Mouse (Mus musculus) adrenal gland (tissue): ENCODE measurements around the gene Ssh2.
"Not testable (repeated sequence)": the region's sequence is repeated elsewhere in the genome, so short reads cannot be mapped to it uniquely, and the experiment has no call there.

Experiments
- intact Hi-C: fragments of 180-260 bp; cut with DNase I; formaldehyde crosslinking; loops from one replicate; pipeline ENCODE4 v1.15.1; 2025

The Ssh2 gene

DNA sequence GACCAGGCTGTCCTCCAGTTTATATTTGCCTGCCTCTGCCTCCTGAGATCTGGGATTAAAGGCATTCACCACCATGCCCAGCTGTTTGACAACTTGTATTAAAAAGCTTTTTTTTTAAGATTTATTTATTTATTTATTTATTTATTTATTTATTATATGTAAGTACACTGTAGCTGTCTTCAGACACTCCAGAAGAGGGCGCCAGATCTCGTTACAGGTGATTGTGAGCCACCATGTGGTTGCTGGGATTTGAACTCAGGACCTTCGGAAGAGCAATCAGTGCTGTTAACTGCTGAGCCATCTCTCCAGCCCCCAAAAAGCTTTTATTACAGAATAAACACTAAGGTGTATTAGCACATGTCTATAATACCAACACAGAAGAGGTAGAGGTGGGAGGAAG, 172.1 kb downstream of the Ssh2 start:
- intact Hi-C loops, result not testable (repeated sequence)

DNA sequence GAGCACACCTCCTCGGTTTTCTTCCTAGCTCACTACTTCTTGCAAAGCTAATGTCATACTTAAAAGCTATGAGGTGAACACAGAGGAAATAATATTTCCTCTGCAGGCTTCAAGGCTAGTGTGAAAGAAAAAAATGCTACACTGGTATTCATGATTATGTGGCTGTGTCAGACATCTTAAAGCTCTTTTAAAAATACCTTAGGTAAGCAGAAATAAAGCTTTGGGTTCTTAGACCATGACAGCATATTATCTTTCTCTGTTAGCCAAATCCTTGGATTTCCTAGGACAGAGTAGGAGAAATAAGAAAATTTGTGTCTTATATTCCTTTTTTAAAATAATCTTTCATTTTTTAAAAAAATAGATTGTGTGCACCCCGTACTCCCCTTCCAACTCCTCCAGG, 179.5 kb downstream of the Ssh2 start:
- intact Hi-C loops, result no loop called here

DNA sequence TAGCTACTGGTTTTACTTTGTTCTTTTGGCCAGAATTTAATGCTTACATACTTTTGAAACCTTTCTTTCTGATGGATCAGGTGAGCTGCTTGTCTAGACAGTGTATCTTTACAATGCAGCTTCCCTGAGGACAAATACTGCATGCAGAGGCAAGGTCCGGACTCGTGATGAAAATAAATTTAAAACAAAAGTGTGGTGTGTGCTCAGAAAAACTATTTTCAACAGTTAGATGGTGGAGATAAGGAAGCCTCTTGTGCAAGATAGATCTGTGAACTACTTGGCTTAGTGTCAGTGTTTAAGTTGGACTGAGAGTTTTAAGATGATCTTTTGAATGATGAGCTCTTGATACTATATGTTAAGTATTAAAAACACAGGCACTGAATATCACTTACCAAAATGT, 186.4 kb downstream of the Ssh2 start:
- intact Hi-C loops, result no loop called here

DNA sequence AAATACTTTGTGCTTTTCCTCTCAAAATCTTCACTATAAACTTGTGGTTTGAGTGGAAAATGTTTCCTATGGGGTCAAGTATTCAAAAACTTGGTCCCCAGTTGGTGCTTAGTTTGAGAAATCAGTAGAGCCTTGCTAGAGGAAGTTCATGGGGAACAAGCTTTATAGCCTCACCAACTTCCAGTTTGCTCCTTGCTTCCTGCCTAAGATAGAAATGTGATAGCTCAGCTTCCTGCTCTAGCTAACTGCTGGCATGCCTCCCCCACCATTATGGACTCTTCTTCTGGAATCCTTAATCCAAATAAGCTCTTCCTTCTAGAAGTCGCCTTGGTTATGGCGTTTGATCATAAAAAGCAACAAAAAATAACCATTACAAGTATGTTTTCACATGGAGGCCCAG, 190.2 kb downstream of the Ssh2 start:
- intact Hi-C loops, result no loop called here

DNA sequence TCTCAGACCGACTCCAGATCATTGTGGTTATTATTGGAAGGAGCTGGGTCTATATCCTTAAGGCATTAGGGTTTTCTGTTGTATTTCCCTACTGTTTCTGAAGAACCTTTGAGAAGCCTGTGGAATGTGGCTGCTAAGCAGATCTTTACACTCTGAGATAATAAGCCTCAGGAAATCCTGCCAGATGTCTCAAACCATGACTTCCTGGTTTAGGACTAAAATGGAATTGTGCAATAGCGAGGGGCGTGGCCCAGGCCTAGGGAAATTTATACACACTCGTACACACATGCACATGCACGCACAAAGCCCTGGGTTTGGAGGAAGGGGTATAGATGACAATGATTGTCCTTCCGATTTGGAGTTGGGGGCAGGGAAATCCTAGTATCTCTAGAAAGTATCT, 193.8 kb downstream of the Ssh2 start:
- intact Hi-C loops, result no loop called here

DNA sequence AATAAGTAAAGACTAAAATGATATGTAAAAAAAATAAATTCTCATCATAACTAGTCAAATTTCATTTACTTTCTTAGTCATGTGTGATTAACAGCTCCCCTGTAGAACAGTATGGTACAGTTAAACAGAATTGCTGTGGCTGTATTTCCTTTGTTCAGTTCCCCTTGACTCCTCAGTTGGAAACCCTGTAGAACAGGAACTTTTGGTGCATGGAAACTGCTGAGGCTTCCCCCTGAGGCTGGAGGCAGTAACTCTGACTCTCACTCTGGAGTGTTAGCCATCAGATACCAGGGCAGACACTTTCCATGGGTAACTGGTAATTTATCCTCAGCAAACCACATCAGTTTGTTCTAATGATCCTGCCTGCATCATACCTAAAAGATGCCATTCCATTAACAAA, 195.2 kb downstream of the Ssh2 start:
- intact Hi-C loops, result no loop called here

DNA sequence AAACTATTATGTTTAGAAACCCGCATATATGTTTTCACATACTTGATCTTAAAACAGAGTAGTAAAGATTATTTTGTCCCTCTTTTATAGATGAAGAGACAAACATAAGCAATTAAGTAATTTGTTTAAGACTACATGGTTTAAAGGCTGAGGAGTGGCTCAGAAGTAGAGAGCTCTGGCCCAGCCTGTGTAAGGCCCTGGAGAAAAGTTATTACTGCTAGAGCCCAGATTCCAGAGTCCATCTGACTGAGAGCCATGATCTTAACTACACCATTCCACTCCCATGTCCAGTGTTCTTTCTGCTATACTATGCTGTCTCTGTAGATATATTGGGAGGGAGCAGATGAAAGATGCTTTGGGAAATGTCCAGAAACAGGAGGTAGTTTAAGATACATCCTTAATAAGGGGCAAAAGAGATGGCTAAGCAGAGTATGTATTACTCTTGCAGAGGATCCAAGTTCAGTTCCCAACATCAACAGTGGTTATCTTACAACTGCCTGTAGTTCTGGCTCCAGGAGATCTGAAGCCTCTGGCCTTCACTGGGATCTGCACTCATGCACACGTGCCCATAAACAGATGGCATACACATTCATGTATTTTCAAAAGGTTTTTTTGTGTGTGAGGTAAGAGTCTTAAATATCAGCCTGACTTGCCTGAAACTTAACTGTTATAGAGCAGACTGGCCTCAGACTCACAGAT, 198.2 kb downstream of the Ssh2 start:
- intact Hi-C loops, result no loop called here

DNA sequence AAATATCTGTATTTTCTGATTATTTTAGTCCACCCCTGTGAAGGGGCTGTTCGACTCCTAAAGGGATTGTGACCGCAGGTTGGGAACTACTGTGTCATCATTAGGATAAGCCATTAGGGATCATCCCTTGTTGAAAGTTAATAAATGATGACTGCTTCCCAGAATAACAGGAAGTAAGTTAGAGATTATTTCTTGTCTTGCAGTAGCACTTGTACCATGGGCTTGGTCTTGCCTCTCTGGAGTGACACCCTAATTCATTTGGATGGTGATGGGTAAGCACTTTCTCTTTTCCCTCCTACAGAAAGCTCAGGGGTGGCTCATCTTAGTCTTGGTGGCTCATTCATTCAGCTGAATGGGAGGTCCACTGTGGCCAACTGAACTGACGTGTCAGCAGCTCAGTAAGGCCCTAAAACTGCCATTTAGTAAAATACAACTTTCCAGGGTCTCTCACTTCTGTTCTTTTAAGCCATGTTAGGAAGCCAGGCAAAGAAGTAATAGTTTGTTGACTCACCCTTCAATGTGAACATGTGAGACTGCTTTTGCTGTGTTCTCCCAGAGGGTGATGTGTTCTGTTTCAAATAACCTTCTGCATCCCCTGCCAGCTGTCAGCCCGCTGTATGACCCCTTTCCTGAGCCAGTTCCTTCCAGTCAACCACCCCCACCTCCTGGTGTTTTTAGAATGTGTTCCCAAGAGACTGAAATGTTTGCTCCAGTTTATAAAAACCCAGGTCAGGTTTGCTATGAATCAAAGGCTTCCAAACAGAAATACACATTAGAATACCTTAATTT, 200.3 kb downstream of the Ssh2 start:
- intact Hi-C loops, result no loop called here

DNA sequence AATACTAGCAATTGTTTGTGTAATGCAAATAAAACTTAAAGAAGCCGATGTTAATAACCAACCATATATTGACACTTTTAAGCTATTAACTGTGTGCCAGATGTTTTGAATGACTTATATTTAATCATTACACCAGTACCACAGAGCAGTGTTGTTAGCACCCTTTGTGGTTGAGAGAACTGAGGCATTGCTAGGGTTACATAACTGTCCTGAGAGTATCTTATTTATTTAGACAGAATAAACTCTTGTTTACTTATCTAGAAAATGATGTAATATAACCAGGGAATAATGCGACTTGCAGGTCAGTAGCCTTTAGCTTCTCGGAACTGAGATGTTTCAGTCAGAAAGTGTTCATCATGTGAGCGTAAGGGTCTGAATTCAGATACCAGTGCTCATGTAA, 201.9 kb downstream of the Ssh2 start:
- intact Hi-C loops, result no loop called here

DNA sequence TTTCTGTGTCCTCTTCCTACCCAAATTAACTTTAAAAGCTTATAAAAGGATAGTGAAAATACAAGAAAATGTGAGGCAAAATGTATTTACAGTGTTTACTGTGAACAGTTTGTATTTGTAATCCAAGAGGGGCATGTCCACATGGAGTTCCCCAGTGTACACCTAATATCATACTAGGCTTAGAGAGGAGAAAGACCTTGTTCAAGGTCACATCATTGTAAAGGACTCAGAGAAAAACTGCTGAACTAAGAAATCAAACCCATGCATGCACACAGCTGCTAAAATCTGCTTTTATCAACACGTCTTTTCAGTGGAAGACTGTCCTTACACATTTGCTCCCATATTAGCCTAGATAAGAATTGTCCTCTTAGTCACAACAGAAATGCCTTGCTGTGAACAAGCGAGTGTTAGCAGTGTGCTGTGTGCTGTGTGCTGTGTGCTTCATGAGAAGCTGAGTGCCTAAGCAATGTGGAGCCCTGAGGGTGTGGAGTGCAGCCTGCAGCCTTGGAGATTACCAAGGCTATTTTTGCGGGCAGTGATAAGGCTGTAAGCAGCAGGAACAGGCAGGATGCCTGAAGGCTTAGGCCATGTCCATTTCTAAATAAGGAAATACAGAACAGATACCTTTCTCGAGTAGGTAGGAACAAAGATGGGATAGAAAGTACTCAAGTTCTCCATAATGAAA, 207.2 kb downstream of the Ssh2 start:
- intact Hi-C loops, result no loop called here

DNA sequence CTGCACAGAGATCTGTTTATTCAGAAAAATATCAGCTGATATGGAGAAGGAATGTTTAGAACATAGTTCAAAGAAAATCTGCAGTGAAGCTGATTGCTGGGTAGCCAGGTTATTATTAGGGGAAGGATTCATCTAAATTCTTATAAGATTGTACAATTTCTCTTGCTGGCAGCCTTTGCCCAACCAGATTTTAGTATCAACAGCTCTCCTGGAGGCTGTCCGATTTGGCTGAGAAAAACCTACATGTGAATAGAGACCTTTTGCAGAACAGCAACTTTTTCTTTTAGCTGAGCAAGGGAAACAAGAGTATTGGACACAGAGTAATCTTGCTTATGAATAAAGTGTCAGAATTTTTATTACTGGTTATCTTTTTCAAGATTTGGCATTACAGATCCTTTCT, 212.4 kb downstream of the Ssh2 start:
- intact Hi-C loops, result no loop called here

DNA sequence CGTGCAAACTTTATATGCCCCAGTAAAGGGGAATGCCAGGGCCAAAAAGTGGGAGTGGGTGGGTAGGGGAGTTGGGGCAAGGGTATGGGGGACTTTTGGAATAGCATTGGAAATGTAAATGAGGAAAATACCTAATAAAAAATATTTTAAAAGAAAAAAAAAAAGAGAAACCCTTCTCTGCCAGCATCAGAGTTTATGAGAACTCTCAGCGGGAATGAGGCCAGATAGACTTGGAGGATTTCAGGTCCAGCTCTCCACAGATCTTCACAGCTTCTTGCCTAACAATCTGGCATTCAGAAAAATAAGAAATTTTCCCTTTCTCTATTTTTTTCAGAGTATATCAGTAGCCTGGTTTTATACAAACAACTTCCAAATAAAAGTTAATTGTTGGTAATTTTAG, 220.9 kb downstream of the Ssh2 start:
- intact Hi-C loops, result no loop called here

DNA sequence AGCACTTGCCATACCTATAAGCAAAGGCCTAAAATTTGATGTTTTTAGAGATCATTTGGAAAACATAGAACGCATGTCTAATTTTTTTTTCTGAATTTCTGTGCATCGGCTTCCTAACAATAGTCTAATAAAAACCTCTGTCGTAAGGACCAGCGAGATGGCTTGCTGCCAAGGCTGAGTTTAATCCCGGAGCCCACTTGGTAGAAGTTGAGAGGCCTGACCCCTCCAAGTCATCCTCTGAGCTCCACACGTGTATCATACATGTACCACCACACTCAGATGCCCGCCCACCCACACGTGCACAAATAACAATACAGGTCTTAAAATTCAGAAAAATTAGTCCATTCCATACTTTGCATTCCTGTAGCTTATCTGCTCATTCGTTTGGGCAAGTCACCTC, 224.0 kb downstream of the Ssh2 start:
- intact Hi-C loops, result no loop called here

DNA sequence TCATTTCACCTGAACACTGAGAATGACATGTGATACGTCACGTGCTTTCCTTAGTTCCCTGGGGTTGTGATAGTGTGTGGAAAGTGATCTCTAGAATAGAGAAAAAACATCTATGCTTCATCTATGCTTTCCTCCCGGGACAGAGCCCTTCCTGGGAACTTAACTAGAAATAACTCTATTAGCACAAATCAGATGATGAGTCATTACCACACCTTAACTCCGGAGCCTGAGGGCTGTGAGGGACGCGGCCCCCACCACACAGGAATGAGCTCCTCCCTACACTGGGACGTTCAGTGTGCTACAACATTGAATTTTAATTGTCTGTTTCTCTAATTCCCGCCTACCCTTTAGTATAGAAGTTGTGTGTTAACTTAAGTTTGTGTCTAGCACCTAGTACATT, 224.9 kb downstream of the Ssh2 start:
- intact Hi-C loops, result no loop called here

DNA sequence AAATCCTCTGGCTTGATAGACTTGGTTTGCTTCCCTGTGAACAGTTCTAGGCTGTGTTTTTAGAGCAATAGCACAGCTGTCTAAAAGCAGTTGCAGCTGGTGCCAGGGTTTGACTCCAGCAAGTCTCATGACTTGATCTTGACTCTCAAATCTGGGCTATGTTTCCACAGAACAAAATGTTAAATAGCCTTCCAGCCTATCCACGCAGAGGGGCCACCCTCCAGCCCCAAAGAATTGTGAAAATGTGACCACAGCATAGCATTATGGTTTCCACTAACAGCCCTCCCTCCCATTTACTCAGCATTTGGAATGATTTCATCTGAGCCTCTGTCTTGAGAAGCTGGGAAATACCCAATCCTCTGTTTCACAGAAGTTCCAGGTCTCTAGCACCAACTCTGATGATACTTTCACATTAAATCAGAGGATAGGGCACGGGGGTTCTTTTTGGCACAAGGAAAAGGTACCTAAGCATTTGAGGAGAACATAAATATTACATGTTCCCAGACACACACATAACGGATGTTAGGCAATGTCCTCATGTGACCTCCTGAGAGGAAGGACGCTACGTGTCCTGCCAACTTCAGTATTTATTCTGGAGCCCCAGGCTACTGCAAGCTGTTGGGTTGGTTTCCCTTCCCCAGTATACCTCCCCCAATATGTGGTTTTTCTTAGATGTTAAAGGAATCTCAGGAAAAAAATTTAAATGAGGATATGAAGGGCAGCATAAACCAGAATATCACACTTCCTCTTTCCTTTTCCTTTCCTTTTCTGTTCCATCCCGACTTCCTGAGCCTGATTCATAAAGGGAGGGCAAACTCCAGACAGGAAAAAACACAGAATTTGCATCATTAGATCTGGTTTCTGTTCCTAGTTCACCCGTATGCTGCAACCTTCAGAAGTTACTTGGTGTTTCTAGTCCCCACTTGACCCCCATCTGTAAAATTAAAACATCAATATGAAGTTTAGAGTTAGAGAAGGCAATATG, 226.4 kb downstream of the Ssh2 start:
- intact Hi-C loops, result no loop called here

DNA sequence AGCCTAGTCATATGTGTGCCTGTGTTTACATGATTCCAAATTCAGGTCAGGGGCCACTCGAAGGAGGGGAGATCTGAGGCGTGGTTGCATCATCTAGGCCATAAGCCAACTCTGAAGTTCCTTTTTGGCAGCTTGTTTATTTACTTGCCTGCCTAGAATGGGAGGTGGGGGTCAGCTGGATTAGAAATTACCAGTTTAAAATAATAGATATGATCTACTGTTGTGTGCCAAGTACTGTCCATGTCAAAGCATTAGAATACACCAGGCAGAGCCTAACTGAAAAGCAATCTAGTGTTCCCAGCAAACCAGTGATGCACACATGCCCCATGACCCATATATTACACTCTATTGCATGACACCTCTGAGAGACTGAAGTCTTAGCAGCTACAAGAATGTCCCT, 228.9 kb downstream of the Ssh2 start:
- intact Hi-C loops, result loop anchor here (5.0 kb wide), 1 partner anchor 228 kb away; the partner anchor contains the start of gene Ssh2

DNA sequence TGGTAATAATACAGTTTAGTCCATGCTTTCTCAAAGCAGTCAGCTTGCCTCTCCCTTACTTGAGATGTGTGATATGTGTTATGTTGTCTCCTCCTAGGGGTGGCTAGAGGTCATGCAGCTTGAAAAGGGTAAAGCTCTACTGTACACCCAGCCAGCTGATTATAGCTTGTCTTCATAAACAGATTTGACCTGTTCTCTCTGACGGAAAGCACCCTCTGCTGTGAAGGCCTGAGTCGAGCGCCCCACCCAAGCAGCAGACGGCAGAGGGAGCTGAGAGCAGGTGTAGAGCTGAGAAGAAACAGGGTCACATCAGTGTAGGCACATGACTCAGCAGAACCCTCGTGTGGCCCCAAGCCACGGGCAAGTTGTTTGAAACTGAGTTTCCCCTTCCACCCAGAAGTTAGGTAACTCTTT, 230.5 kb downstream of the Ssh2 start:
- intact Hi-C loops, result loop anchor here (2.0 to 5.0 kb wide), 2 partner anchors 130 to 229 kb away; partner anchors contain the start of gene Ssh2

DNA sequence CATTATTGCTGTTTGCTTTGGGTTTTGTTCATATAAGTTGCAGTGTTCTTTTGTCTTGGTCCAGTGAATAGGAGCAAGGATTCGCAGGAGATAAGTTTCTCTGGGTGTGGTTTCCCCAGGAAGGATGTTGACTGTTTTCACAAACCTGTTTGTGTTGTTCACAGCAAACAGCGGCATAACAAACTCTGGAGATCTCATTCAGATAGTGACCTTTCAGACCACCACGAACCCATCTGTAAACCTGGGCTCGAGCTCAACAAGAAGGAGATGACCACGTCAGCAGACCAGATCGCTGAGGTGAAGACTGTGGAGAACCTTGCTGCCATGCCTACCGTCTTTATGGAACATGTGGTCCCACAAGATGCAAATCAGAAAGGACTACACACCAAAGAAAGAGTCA, 233.1 kb downstream of the Ssh2 start:
- intact Hi-C loops, result loop anchor here (5.0 kb wide), 1 partner anchor 232 kb away; the partner anchor contains the start of gene Ssh2

DNA sequence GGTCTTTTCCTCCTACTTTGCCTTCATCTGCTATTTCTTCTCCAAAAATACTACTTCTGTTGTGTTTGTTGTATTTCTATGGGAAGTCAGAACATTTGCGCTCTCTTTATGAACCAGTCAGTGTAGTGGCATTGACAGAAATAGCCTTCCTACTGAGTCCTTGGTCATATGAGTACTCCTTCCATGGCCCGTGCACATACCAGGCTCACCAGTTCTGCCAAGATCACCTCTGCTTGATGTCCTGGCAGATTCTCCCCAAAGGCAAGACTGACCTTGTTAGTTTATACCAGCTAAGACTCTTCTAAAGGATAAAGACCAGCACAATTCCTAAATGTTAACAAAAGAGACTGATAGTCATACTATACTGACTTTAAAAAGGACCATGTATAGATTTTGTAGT, 235.6 kb downstream of the Ssh2 start:
- intact Hi-C loops, result no loop called here

DNA sequence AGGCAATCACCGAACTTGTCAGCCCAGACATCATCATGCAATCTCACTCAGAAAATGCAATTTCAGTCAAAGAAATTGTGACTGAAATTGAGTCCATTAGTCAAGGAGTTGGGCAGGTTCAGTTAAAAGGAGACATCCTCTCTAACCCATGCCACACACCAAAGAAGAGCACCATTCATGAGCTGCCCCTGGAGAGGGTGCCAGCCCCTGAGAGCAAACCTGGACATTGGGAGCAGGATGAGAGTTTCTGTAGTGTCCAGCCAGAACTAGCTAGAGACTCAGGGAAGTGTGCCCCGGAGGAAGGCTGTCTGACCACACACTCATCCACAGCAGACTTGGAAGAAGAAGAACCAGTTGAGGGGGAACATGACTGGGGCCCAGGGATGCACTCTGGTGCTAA, 237.3 kb downstream of the Ssh2 start:
- intact Hi-C loops, result no loop called here
